Mouse (Mus musculus) embryonic facial prominence, embryonic 13.5 days (tissue): ENCODE results near the gene Timm10. TPM values are rescaled to one million over a fixed set of nuclear protein-coding genes. Genes with fewer than 3 reads are reported as not detected.
"Not testable (repeated sequence)": the region's sequence is repeated elsewhere in the genome, so short reads cannot be mapped to it uniquely, and the experiment has no call there.

ENCODE experiments used
- ATAC-seq: fragments of 200-750 bp; cut with Nextera tagmentation; 2 replicates; pipeline ENCODE4 v1.8.0; 2017; ENCODE audit warnings: low read depth; ENCODE audit not compliant: insufficient number of reproducible peaks, insufficient read depth, low FRiP score, low TSS enrichment
- H3K27ac ChIP-seq: fragments of 300-500 bp; sonication (generic); 2 replicates; pipeline ENCODE4 v1.5.1; 2015; ENCODE audit warnings: moderate library complexity, mild to moderate bottlenecking, inconsistent platforms
- H3K27me3 ChIP-seq: fragments of 300-500 bp; sonication (generic); 2 replicates; pipeline ENCODE4 v1.6.1; 2015; ENCODE audit warnings: mild to moderate bottlenecking, inconsistent platforms
- H3K36me3 ChIP-seq: fragments of 300-500 bp; sonication (generic); 2 replicates; pipeline ENCODE4 v1.6.1; 2015; ENCODE audit warnings: mild to moderate bottlenecking, inconsistent platforms
- H3K4me1 ChIP-seq: fragments of 300-500 bp; sonication (generic); 2 replicates; pipeline ENCODE4 v1.6.1; 2015; ENCODE audit warnings: inconsistent platforms
- H3K4me2 ChIP-seq: fragments of 300-500 bp; sonication (generic); 2 replicates; pipeline ENCODE4 v1.6.1; 2015; ENCODE audit warnings: moderate library complexity, mild to moderate bottlenecking, inconsistent platforms
- H3K4me3 ChIP-seq: fragments of 300-500 bp; sonication (generic); 2 replicates; pipeline ENCODE4 v1.5.1; 2015; ENCODE audit warnings: mild to moderate bottlenecking, inconsistent platforms
- H3K9ac ChIP-seq: fragments of 300-500 bp; sonication (generic); 2 replicates; pipeline ENCODE4 v1.6.1; 2015; ENCODE audit warnings: mild to moderate bottlenecking, inconsistent platforms
- H3K9me3 ChIP-seq: fragments of 300-500 bp; sonication (generic); 2 replicates; pipeline ENCODE4 v1.6.1; 2016; ENCODE audit warnings: inconsistent platforms
- WGBS: fragments of 180-500 bp; shearing (Covaris S2); methylation state at CpG from one replicate; pipeline ENCODE4 v1.1.7; 2015; ENCODE audit warnings: mixed read lengths; 5-methylcytosine and 5-hydroxymethylcytosine counted together
- polyA plus RNA-seq: library from polyadenylated mRNA; unstranded; fragments of >200 nt; fragmentation: Nextera tagmentation; extraction: Ambion mirVana; gene quantifications from 2 replicates; pipeline ENCODE4 v1.2.1, GENCODE M21; 2015

Gene Timm10
- polyA plus RNA-seq, 1 experiment from 2014 or later: 47.6 TPM

- peak; percentile 74 for ATAC-seq
- Histone ChIP-seq H3K27me3 (no peaks in the 10 kb centered on the region), H3K9ac (peak within 1 kb of the TSS; percentile 71), H3K36me3 (no peaks in the 10 kb centered on the region), H3K4me2 (peak within 1 kb of the TSS; percentile 97), H3K9me3 (0 out of 2 replicates have a peak, but pooled peaks cover 11% of the 10 kb centered on the region), H3K4me3 (peak within 1 kb of the TSS; percentile 58), H3K27ac (peak within 1 kb of the TSS; percentile 60; the same call in 1 of the 2 replicates), H3K4me1 (peaks cover 6% of the 10 kb centered on the region; the same call in 1 of the 2 replicates)
- WGBS: under 1% methylated on average over 21 of the region's 21 CpGs
These were observed 28.3 kb upstream of the Timm10 start, which contains the start of gene Ube2l6 for GRCm38 (mm10) chr2:84798493-84798921. TSS of gene Ube2l6 (plus strand) at chr2:84798828.

GRCm38 (mm10) chr2:84799041-84799561, 27.7 kb upstream of the Timm10 start:
- peak overlapping the region; percentile 60; the same call in 1 of the 2 replicates for H3K27ac ChIP-seq
- H3K4me2 ChIP-seq: peak overlapping the region; percentile 97
- H3K36me3 ChIP-seq: no peaks in the 10 kb centered on the region
- H3K9ac ChIP-seq: peak overlapping the region; percentile 71
- H3K27me3 ChIP-seq: no peaks in the 10 kb centered on the region
- peak overlapping the region; percentile 58 for H3K4me3 ChIP-seq
- H3K9me3 ChIP-seq: 0 out of 2 replicates have a peak, but pooled peaks cover 11% of the 10 kb centered on the region
- peaks cover 6% of the 10 kb centered on the region; the same call in 1 of the 2 replicates for H3K4me1 ChIP-seq
- ATAC-seq: peak; percentile 26; the same call in 1 of the 2 replicates
- WGBS: 1% methylated on average over 16 of the region's 16 CpGs

GRCm38 (mm10) chr2:84800304-84800703, 26.5 kb upstream of the Timm10 start:
- no peak overlapping the region for H3K9ac ChIP-seq
- peaks cover 6% of the 10 kb centered on the region; the same call in 1 of the 2 replicates for H3K4me1 ChIP-seq
- no peaks in the 10 kb centered on the region for H3K27me3 ChIP-seq
- H3K9me3 ChIP-seq: 0 out of 2 replicates have a peak, but pooled peaks cover 4% of the 10 kb centered on the region
- H3K36me3 ChIP-seq: no peaks in the 10 kb centered on the region
- 72% methylated on average over 4 of the region's 4 CpGs for WGBS
- no peak overlapping the region for H3K4me2 ChIP-seq
- ATAC-seq: no peak
- H3K4me3 ChIP-seq: no peak overlapping the region
- H3K27ac ChIP-seq: no peak overlapping the region

- not testable (repeated sequence) for H3K36me3 ChIP-seq, ATAC-seq, H3K4me3 ChIP-seq, H3K27me3 ChIP-seq, H3K9ac ChIP-seq, H3K4me1 ChIP-seq, H3K27ac ChIP-seq, H3K4me2 ChIP-seq, H3K9me3 ChIP-seq
- 77% methylated on average over 5 of the region's 5 CpGs for whole genome bisulfite sequencing
These were observed 25.6 kb upstream of the Timm10 start for GRCm38 (mm10) chr2:84801223-84801622.

DNA sequence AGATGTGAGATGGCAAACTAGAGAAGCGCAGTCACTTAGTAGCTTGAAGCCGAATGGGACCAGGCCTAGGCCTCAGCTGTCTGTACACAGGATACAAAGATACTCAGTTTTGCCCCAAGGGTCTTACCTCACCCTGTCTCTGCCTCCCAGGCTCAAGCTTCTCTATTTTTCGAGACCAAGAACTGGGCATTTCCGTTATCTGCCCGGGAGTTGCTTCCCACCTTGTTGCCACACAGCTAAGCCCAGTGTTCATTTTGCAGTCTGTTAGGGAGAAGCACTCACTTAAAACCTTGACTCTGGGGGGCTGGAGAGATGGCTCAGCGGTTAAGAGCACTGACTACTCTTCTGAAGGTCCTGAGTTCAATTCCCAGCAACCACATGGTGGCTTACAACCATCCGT, 22.8 kb upstream of the Timm10 start:
- WGBS: 83% methylated on average over 7 of the region's 7 CpGs
- no peak overlapping the region for H3K27ac ChIP-seq
- no peaks in the 10 kb centered on the region for H3K27me3 ChIP-seq
- ATAC-seq: no peak
- H3K4me1 ChIP-seq: no peaks in the 10 kb centered on the region; the same call in 1 of the 2 replicates
- no peaks in the 10 kb centered on the region for H3K9me3 ChIP-seq
- no peak overlapping the region for H3K9ac ChIP-seq
- H3K36me3 ChIP-seq: peaks cover 5% of the 10 kb centered on the region
- no peak overlapping the region for H3K4me3 ChIP-seq
- no peak overlapping the region for H3K4me2 ChIP-seq

DNA sequence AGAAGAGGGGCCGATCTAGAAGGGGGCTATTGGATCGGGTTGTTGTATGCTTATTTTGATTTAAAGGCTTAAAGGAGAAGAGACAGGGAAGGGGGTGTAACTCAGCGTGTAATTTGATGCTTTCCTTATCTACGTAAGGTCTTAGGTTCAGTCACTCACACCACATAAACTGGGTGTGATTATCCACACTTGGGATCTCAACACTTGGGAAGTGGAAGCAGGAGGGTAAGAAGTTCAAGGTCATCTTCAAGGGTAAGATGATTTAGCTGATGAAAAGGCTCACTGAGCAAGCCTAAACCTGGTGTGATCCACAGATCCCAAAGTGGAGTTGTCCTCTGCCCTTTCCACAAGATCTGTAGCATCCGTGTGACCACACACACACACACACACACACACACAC, 20.3 kb upstream of the Timm10 start:
- peaks cover 11% of the 10 kb centered on the region for H3K4me1 ChIP-seq
- 68% methylated on average over 5 of the region's 5 CpGs for WGBS
- H3K27ac ChIP-seq: no peak overlapping the region
- peaks cover 5% of the 10 kb centered on the region for H3K36me3 ChIP-seq
- no peak overlapping the region for H3K4me3 ChIP-seq
- H3K4me2 ChIP-seq: no peak overlapping the region
- H3K9me3 ChIP-seq: no peaks in the 10 kb centered on the region
- no peak overlapping the region for H3K9ac ChIP-seq
- H3K27me3 ChIP-seq: no peaks in the 10 kb centered on the region
- ATAC-seq: no peak

- Histone ChIP-seq H3K4me3 (no peak overlapping the region), H3K4me1 (peaks cover 15% of the 10 kb centered on the region), H3K27ac (no peak overlapping the region), H3K9ac (no peak overlapping the region), H3K4me2 (no peak overlapping the region), H3K9me3 (no peaks in the 10 kb centered on the region), H3K36me3 (peaks cover 5% of the 10 kb centered on the region), H3K27me3 (no peaks in the 10 kb centered on the region)
- ATAC-seq: no peak
These were observed 17.5 kb upstream of the Timm10 start for GRCm38 (mm10) chr2:84809330-84809729.

GRCm38 (mm10) chr2:84810526-84810885, 16.3 kb upstream of the Timm10 start:
- Histone ChIP-seq H3K4me2 (peak overlapping the region; percentile 56; the same call in 1 of the 2 replicates), H3K4me1 (peaks cover 15% of the 10 kb centered on the region), H3K27me3 (no peaks in the 10 kb centered on the region), H3K36me3 (peaks cover 5% of the 10 kb centered on the region), H3K27ac (peak overlapping the region; percentile 60; the same call in 1 of the 2 replicates), H3K9me3 (no peaks in the 10 kb centered on the region), H3K9ac (no peak overlapping the region), H3K4me3 (no peak overlapping the region)
- ATAC-seq: no peak
- WGBS: 79% methylated on average over 6 of the region's 6 CpGs

DNA sequence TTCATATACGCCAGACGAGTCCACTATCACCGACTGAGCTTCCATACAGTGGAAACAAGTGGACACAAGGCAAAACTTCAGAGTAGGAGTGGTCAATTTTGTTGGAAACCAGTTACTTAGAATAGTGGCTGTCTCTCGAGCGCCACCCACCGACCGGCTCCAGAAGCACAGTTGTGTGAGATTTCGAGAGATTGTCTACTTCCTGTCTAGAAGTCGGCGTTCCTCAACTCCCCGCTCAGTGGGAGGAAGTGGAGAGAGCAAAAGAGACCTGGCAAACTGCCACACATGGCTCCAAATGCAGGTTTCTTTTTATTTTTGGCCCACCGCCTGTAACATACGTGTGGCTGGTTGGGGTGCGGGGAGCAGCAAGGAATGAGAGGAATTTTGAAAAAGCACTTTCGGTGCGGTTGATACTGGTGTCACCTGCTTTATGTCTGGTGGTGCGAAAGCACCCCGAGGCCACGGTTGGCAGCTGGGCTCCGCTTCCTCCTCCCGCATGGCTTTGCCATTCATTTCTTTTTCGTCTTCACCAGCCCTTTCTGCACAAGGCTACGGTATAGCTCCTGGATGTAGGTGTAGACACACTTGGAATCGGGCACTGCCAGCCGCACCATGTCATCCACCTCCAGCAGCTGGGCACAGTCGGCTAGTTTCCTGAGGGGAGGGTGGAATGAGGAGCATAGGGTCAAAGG, 15.8 kb upstream of the Timm10 start:
- no peaks in the 10 kb centered on the region for H3K9me3 ChIP-seq
- peak overlapping the region; percentile 28 for H3K4me3 ChIP-seq
- peaks cover 5% of the 10 kb centered on the region for H3K36me3 ChIP-seq
- WGBS: 30% methylated on average over 26 of the region's 26 CpGs
- 0 out of 2 replicates have a peak overlapping the region, but pooled peaks have one; percentile 44 for H3K9ac ChIP-seq
- no peaks in the 10 kb centered on the region for H3K27me3 ChIP-seq
- ATAC-seq: peak; percentile 52
- H3K4me1 ChIP-seq: peaks cover 15% of the 10 kb centered on the region
- peak overlapping the region; percentile 60 for H3K27ac ChIP-seq
- H3K4me2 ChIP-seq: peak overlapping the region; percentile 56

- no peaks in the 10 kb centered on the region for H3K9me3 ChIP-seq
- H3K27ac ChIP-seq: no peak overlapping the region
- no peak overlapping the region for H3K4me3 ChIP-seq
- H3K27me3 ChIP-seq: no peaks in the 10 kb centered on the region
- no peak for ATAC-seq
- WGBS: 70% methylated on average over 7 of the region's 7 CpGs
- peaks cover 15% of the 10 kb centered on the region for H3K4me1 ChIP-seq
- peaks cover 5% of the 10 kb centered on the region for H3K36me3 ChIP-seq
- no peak overlapping the region for H3K4me2 ChIP-seq
- no peak overlapping the region for H3K9ac ChIP-seq
These were observed 14.9 kb upstream of the Timm10 start for GRCm38 (mm10) chr2:84811880-84812279.

DNA sequence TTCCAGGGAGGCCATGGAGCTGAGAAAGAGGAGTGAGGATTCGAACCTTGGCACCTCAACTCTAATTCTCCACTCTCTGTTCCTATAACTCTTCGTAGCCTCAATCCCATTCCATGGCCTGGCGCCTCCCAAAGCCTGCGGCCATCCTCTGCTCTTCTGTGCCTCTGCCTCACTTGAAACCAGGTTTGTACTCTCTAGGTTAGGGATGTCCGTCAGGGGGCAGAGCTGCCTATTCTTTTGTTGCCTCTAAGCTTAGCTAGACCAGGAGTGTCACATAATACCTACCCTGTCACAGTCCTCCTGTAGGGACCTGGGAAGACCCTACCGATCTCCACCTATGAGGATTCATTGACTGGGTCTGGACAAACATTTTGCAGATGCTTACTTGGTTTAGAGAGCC, 14.1 kb upstream of the Timm10 start:
- Histone ChIP-seq H3K4me1 (peaks cover 15% of the 10 kb centered on the region), H3K9me3 (no peaks in the 10 kb centered on the region), H3K4me3 (no peak overlapping the region), H3K4me2 (no peak overlapping the region), H3K9ac (no peak overlapping the region), H3K27me3 (no peaks in the 10 kb centered on the region), H3K36me3 (peaks cover 5% of the 10 kb centered on the region), H3K27ac (no peak overlapping the region)
- 73% methylated on average over 6 of the region's 6 CpGs for WGBS
- no peak for ATAC-seq

- H3K4me3 ChIP-seq: no peak overlapping the region
- no peaks in the 10 kb centered on the region for H3K36me3 ChIP-seq
- H3K4me2 ChIP-seq: no peak overlapping the region
- 55% methylated on average over 3 of the region's 3 CpGs for WGBS
- H3K9me3 ChIP-seq: no peaks in the 10 kb centered on the region
- H3K27ac ChIP-seq: no peak overlapping the region
- no peaks in the 10 kb centered on the region; the same call in 1 of the 2 replicates for H3K27me3 ChIP-seq
- no peak for ATAC-seq
- peaks cover 6% of the 10 kb centered on the region; the same call in 1 of the 2 replicates for H3K4me1 ChIP-seq
- H3K9ac ChIP-seq: no peak overlapping the region
These were observed 6.9 kb upstream of the Timm10 start for GRCm38 (mm10) chr2:84819861-84820260.
